Mouse (Mus musculus) erythroblast, embryonic 14.5 days (primary cell): ENCODE measurements around the gene Ndufaf3.

Source experiments
- GATA1 ChIP-seq: IDR thresholded peaks from 2 replicates; pipeline ENCODE4 v1.6.1; 2012; ENCODE audit warnings: low read length, inconsistent platforms, mixed read lengths
- TAL1 ChIP-seq: IDR thresholded peaks from 3 replicates; pipeline ENCODE4 v1.6.1; 2012; ENCODE audit warnings: low read length, inconsistent platforms, mixed read lengths

- TF ChIP-seq TAL1 (no peak), GATA1 (no peak)
Observed at GRCm38 (mm10) chr9:108517931-108518332, 49.3 kb downstream of the Ndufaf3 start.
